Mouse (Mus musculus) small intestine, adult 2 months (tissue): ENCODE data around the gene Sar1a.

Experiments used
- CTCF ChIP-seq: fragments of 200-500 bp; IDR thresholded peaks from 2 replicates; pipeline ENCODE4 v1.5.1; 2012; ENCODE audit warnings: low read depth, mild to moderate bottlenecking, control low read depth, inconsistent platforms, low read length, moderate library complexity, mixed read lengths; ENCODE audit not compliant: insufficient replicate concordance, insufficient read length; ENCODE audit errors: extremely low read depth
- POLR2A ChIP-seq: fragments of 200-500 bp; IDR thresholded peaks from 2 replicates; pipeline ENCODE4 v1.6.1; 2012; ENCODE audit warnings: low read depth, mild to moderate bottlenecking, control low read depth, inconsistent platforms, low read length, moderate library complexity

GRCm38 (mm10) chr10:61648737-61649645 is 31.1 kb upstream of the Sar1a start:
- TF ChIP-seq CTCF (no peak), POLR2A (no peak)
